Mouse (Mus musculus): ENCODE data around the gene Nrxn3. TPM values are rescaled to one million over a fixed set of nuclear protein-coding genes. Genes with fewer than 3 reads are reported as not detected.

The Nrxn3 gene
- polyA plus RNA-seq, 1 experiment = 3.0 TPM

- no peak overlapping the region for H3K4me3 ChIP-seq
- no peak for TF ChIP-seq POLR2A (IDR thresholded peaks at IDR 0.05; ENCODE audit: insufficient read length, low read depth)
- no peak for TF ChIP-seq CEBPB (IDR thresholded peaks at IDR 0.05; ENCODE audit: insufficient read depth, poor library complexity, severe bottlenecking)
- TF ChIP-seq MYOG (IDR thresholded peaks at IDR 0.05; ENCODE audit: control insufficient read depth in 1 of 3, insufficient read depth in 1 of 3, insufficient read length in 2 of 3, low read depth in 2 of 3) = no peak
- TF ChIP-seq TCF12 (IDR thresholded peaks at IDR 0.05; ENCODE audit: insufficient read depth, poor library complexity, severe bottlenecking) = no peak
- no peak for TF ChIP-seq SRF (IDR thresholded peaks at IDR 0.05; ENCODE audit: control insufficient read depth, insufficient read length, low read depth)
- TF ChIP-seq REST (IDR thresholded peaks at IDR 0.05; ENCODE audit: insufficient read depth, insufficient read length) = no peak
- TF ChIP-seq E2F4 (IDR thresholded peaks at IDR 0.05; ENCODE audit: insufficient read depth) = no peak
- TF ChIP-seq MAX (IDR thresholded peaks at IDR 0.05; ENCODE audit: low read depth) = no peak
Measured at GRCm38 (mm10) chr12:88960817-88961216, 238.1 kb downstream of the Nrxn3 start.

GRCm38 (mm10) chr12:88966329-88966728 is 243.7 kb downstream of the Nrxn3 start:
- Histone ChIP-seq H3ac (ENCODE audit: control insufficient read depth, insufficient read length) (no peak overlapping the region), H3K79me2 (ENCODE audit: control insufficient read depth, insufficient read depth) (no peaks in the 10 kb centered on the region), H3K4me2 (ENCODE audit: low read depth) (no peak overlapping the region), H3K27me3 (ENCODE audit: control insufficient read depth, insufficient read depth, insufficient read length) (no peaks in the 10 kb centered on the region), H3K36me3 (ENCODE audit: control insufficient read depth, insufficient read depth) (no peaks in the 10 kb centered on the region), H3K4me3 (no peak overlapping the region)
- no peak for TF ChIP-seq MAX (IDR thresholded peaks at IDR 0.05; ENCODE audit: low read depth)
- TF ChIP-seq MYOD1 (IDR thresholded peaks at IDR 0.05; ENCODE audit: control insufficient read depth in 1 of 3, insufficient read length in 2 of 3, low read depth in 2 of 3) = no peak
- TF ChIP-seq TCF12 (IDR thresholded peaks at IDR 0.05; ENCODE audit: insufficient read depth, poor library complexity, severe bottlenecking) = no peak
- TF ChIP-seq TCF3 (IDR thresholded peaks at IDR 0.05; ENCODE audit: insufficient read length, low read depth) = no peak
- no peak for TF ChIP-seq REST (IDR thresholded peaks at IDR 0.05; ENCODE audit: insufficient read depth, insufficient read length)
- TF ChIP-seq USF1 (IDR thresholded peaks at IDR 0.05; ENCODE audit: low read depth) = no peak
- TF ChIP-seq E2F4 (IDR thresholded peaks at IDR 0.05; ENCODE audit: insufficient read depth) = no peak
- no peak for TF ChIP-seq POLR2AphosphoS2 (IDR thresholded peaks at IDR 0.05; ENCODE audit: insufficient read length, low read depth)
- no peak for TF ChIP-seq SRF (IDR thresholded peaks at IDR 0.05; ENCODE audit: control insufficient read depth, insufficient read length, low read depth)
- no peak for TF ChIP-seq CEBPB (IDR thresholded peaks at IDR 0.05; ENCODE audit: insufficient read depth, poor library complexity, severe bottlenecking)
- TF ChIP-seq MYOG (IDR thresholded peaks at IDR 0.05; ENCODE audit: control insufficient read depth in 1 of 3, insufficient read depth in 1 of 3, insufficient read length in 2 of 3, low read depth in 2 of 3) = no peak
- no peak for TF ChIP-seq POLR2A (IDR thresholded peaks at IDR 0.05; ENCODE audit: insufficient read length, low read depth)

More at GRCm38 (mm10) chr12:88960817-88961216, 238.1 kb downstream of the Nrxn3 start:
- Histone ChIP-seq H3ac (ENCODE audit: control insufficient read depth, insufficient read length) (no peak overlapping the region), H3K4me2 (ENCODE audit: low read depth) (no peak overlapping the region), H3K27me3 (ENCODE audit: control insufficient read depth, insufficient read depth, insufficient read length) (no peaks in the 10 kb centered on the region), H3K36me3 (ENCODE audit: control insufficient read depth, insufficient read depth) (no peaks in the 10 kb centered on the region), H3K79me2 (ENCODE audit: control insufficient read depth, insufficient read depth) (no peaks in the 10 kb centered on the region)

GRCm38 (mm10) chr12:88976621-88977020 is 253.9 kb downstream of the Nrxn3 start:
- Histone ChIP-seq H3K79me2 (ENCODE audit: control insufficient read depth, insufficient read depth) (no peaks in the 10 kb centered on the region), H3K36me3 (ENCODE audit: control insufficient read depth, insufficient read depth) (no peaks in the 10 kb centered on the region), H3ac (ENCODE audit: control insufficient read depth, insufficient read length) (no peak overlapping the region), H3K27me3 (ENCODE audit: control insufficient read depth, insufficient read depth, insufficient read length) (no peaks in the 10 kb centered on the region), H3K4me2 (ENCODE audit: low read depth) (no peak overlapping the region), H3K4me3 (no peak overlapping the region)
- no peak for TF ChIP-seq POLR2A (IDR thresholded peaks at IDR 0.05; ENCODE audit: insufficient read length, low read depth)
- TF ChIP-seq USF1 (IDR thresholded peaks at IDR 0.05; ENCODE audit: low read depth) = no peak
- TF ChIP-seq POLR2AphosphoS2 (IDR thresholded peaks at IDR 0.05; ENCODE audit: insufficient read length, low read depth) = no peak
- TF ChIP-seq CEBPB (IDR thresholded peaks at IDR 0.05; ENCODE audit: insufficient read depth, poor library complexity, severe bottlenecking) = no peak
- TF ChIP-seq MAX (IDR thresholded peaks at IDR 0.05; ENCODE audit: low read depth) = no peak
- no peak for TF ChIP-seq TCF12 (IDR thresholded peaks at IDR 0.05; ENCODE audit: insufficient read depth, poor library complexity, severe bottlenecking)
- no peak for TF ChIP-seq TCF3 (IDR thresholded peaks at IDR 0.05; ENCODE audit: insufficient read length, low read depth)
- no peak for TF ChIP-seq E2F4 (IDR thresholded peaks at IDR 0.05; ENCODE audit: insufficient read depth)
- no peak for TF ChIP-seq SRF (IDR thresholded peaks at IDR 0.05; ENCODE audit: control insufficient read depth, insufficient read length, low read depth)
- TF ChIP-seq REST (IDR thresholded peaks at IDR 0.05; ENCODE audit: insufficient read depth, insufficient read length) = no peak
- TF ChIP-seq MYOD1 (IDR thresholded peaks at IDR 0.05; ENCODE audit: control insufficient read depth in 1 of 3, insufficient read length in 2 of 3, low read depth in 2 of 3) = no peak
- TF ChIP-seq MYOG (IDR thresholded peaks at IDR 0.05; ENCODE audit: control insufficient read depth in 1 of 3, insufficient read depth in 1 of 3, insufficient read length in 2 of 3, low read depth in 2 of 3) = no peak

GRCm38 (mm10) chr12:88983688-88984330 is 261.1 kb downstream of the Nrxn3 start:
- no peaks in the 10 kb centered on the region for H3K36me3 ChIP-seq (ENCODE audit: control insufficient read depth, insufficient read depth)
- H3K27me3 ChIP-seq (ENCODE audit: control insufficient read depth, insufficient read depth, insufficient read length) = no peaks in the 10 kb centered on the region
- H3ac ChIP-seq (ENCODE audit: control insufficient read depth, insufficient read length) = no peak overlapping the region
- H3K4me3 ChIP-seq = no peak overlapping the region
- no peak for TF ChIP-seq E2F4 (IDR thresholded peaks at IDR 0.05; ENCODE audit: insufficient read depth)
- TF ChIP-seq SRF (IDR thresholded peaks at IDR 0.05; ENCODE audit: control insufficient read depth, insufficient read length, low read depth) = no peak
- no peak for TF ChIP-seq REST (IDR thresholded peaks at IDR 0.05; ENCODE audit: insufficient read depth, insufficient read length)
- no peak for TF ChIP-seq TCF3 (IDR thresholded peaks at IDR 0.05; ENCODE audit: insufficient read length, low read depth)
- TF ChIP-seq POLR2AphosphoS2 (IDR thresholded peaks at IDR 0.05; ENCODE audit: insufficient read length, low read depth) = no peak
- no peak for TF ChIP-seq MYOD1 (IDR thresholded peaks at IDR 0.05; ENCODE audit: control insufficient read depth in 1 of 3, insufficient read length in 2 of 3, low read depth in 2 of 3)
- TF ChIP-seq MAX (IDR thresholded peaks at IDR 0.05; ENCODE audit: low read depth) = no peak
- no peak for TF ChIP-seq CEBPB (IDR thresholded peaks at IDR 0.05; ENCODE audit: insufficient read depth, poor library complexity, severe bottlenecking)
- TF ChIP-seq POLR2A (IDR thresholded peaks at IDR 0.05; ENCODE audit: insufficient read length, low read depth) = no peak
- TF ChIP-seq MYOG (IDR thresholded peaks at IDR 0.05; ENCODE audit: control insufficient read depth in 1 of 3, insufficient read depth in 1 of 3, insufficient read length in 2 of 3, low read depth in 2 of 3) = no peak
- TF ChIP-seq TCF12 (IDR thresholded peaks at IDR 0.05; ENCODE audit: insufficient read depth, poor library complexity, severe bottlenecking) = no peak
- TF ChIP-seq USF1 (IDR thresholded peaks at IDR 0.05; ENCODE audit: low read depth) = no peak
- H3K79me2 ChIP-seq (ENCODE audit: control insufficient read depth, insufficient read depth) = no peaks in the 10 kb centered on the region
- H3K4me2 ChIP-seq (ENCODE audit: low read depth) = no peak overlapping the region
